Mouse (Mus musculus): Measurements from ENCODE around the gene Timm44.
A peak's percentile ranks its signal among the peaks of the same experiment; 100 is the strongest.

Gene Timm44

GRCm38 (mm10) chr8:4275275-4276110 lies at the start of gene Timm44:
Gene Timm44, minus strand, starts transcription at chr8:4275913.
- peak; percentile 78 to 92 for DNase-seq (ENCODE audit: low spot score in 2 of 2)

- peak; percentile 97 to 98 for DNase-seq (ENCODE audit: low spot score in 2 of 2)
These were observed 49.5 kb upstream of the Timm44 start, which contains the start of the genes Ccl25 and Elavl1 for GRCm38 (mm10) chr8:4324983-4325750. Gene Ccl25, plus strand, starts transcription at chr8:4325210. Gene Elavl1, minus strand, starts transcription at chr8:4325413.

GRCm38 (mm10) chr8:4324525-4324924 lies 48.8 kb upstream of the Timm44 start:
- DNase-seq (ENCODE audit: low spot score in 2 of 2) = no peak

GRCm38 (mm10) chr8:4323917-4324316 lies 48.2 kb upstream of the Timm44 start:
- DNase-seq (ENCODE audit: low spot score in 2 of 2) = no peak

DNA sequence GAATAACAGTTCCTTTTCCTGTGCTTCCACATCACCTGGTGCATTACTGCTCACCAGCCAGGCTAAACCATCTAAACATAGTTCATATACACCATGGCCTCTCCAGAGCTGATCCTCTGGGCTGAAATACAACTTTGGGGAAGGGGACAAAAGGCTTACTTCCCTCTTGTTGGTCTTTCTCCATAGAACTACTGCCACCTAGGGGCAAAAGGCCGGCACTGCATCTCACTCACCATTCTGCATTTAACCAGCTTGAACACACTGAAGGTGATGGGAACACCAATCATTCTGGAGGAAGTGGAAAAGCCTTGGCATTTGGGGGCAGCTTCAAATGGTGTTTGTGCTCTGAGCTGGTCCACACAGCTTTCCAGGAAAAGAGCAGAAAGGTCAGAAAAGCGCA lies 46.8 kb upstream of the Timm44 start:
- DNase-seq (ENCODE audit: low spot score in 2 of 2) = peak; percentile 68 to 82

DNA sequence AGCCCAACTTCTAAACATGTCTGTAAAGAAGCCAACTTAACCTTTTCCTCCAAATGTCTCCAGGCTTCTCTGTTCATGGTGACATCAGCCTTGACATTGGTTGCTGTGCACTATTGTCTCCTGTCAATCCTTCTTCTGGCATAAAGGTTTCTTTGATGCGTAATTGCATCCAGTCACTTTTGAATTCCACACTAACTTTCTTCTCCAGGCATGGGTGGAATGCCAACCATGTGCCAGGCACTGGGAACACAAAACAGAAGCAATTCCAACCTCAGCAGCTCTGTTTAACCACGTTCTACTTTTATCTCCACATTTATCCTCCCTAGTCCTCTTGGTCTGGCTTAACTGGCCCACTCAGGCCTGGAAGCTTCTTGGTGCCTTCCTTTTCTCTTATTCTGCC lies 45.3 kb upstream of the Timm44 start:
- no peak for DNase-seq (ENCODE audit: low spot score in 2 of 2)

DNA sequence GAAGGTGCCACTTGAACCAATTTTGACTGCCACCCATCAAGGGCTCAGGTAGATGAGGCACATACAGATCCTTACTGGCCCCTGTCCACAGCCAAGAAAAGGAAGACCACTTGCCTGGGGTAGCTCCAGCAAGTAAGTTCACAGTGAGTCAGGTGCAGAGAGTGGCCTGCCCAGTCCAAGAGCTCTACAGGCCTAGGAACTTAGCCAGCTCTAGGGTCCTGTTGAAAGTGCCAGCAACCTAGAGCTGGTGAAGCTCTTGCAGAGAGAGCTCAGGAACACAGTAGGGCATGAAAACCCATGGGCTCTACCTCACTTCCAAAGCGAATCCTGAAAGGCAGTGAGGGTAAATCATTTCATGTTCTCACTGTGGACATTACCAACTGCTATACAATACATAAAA lies 44.7 kb upstream of the Timm44 start:
- DNase-seq (ENCODE audit: low spot score in 2 of 2) = no peak

DNA sequence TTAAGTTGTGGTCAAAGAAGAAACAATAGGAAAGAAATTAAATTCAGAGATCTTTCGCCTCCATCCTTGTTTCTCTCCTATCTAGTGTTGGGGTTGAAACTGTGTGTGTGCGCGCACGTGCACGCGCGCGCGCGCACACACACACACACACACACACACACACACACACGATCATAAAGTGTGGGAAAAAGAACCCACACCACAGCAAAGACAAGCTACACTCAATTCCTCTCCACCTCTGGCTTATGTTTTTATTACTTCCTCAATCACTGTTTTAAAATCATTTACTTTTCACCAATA lies 43.8 kb upstream of the Timm44 start:
- no peak for DNase-seq (ENCODE audit: low spot score in 2 of 2)

DNA sequence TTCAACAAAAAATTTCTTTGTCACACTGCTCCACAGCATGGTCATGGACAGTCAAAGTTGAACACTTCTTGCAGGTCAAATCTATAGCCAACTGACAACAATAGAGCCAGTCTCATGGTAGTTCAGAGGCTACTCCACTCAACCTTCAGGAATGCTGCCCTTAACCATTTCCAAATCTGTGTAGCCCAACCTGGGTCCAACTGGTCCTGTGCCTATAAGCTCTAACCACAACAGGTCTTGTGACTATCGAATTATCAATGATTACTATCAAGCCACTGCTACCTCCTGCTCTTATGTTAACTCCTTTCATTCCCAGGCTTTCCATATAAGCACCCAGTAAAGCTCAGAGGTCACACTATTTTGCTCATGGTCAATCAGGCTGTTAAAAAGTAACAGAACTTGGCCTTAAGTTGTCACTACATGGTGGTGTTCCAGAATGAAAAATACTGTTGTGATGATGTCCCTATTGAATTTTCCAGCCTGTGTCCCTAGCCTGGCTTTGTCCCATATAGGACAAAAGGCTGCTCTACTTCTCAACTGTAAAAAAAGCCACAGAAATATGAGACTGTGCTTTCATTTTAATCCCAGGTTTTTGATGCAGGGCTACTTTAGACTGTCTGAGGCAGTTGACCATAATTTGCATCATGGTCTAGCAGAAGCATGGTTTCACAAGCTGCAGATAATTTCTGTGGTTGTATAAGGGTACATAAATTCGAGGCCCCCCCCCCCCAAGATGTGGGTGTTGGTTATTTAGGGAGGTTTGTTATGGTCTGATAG lies 43.3 kb upstream of the Timm44 start:
- no peak for DNase-seq (ENCODE audit: low spot score in 2 of 2)

DNA sequence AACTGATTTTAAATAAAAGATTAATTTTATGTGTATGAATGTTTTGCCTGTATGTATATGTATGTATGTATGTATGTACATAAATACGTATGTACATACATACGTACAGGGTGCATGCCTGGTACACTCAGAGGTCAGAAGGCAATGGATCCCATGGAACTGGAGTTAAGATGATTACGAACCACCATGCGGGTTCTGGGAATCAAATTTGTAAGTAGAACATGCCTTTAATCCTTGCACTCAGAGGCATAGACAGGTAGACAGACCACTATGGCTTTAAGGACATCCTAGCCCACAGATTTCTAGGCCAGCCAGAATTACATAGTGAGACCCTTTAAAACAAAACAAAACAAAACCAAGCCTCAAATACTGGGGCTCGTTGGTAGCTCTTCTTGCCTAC lies 42.4 kb upstream of the Timm44 start:
- DNase-seq (ENCODE audit: low spot score in 2 of 2) = no peak

DNA sequence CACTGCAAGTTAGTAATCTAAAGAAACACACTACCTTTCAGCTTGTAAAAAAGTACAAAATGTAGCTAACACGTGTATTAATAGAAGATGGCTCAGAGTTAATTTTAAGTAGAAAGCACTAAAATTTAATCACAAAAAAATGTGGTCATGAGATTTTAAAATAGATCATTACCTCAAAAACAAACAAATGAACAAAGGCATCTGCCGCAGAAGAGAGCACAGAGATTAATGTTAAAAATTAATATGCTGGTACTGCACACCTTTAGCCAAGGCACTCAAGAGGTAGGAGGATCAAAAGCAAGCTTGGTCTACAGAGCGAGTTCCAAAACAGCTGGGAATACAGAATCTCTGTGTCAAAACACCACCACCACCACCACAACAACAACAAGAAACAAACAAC lies 39.1 kb upstream of the Timm44 start:
- no peak for DNase-seq (ENCODE audit: low spot score in 2 of 2)

GRCm38 (mm10) chr8:4313254-4314124 lies 37.8 kb upstream of the Timm44 start:
- no peak for DNase-seq (ENCODE audit: low spot score in 2 of 2)

DNA sequence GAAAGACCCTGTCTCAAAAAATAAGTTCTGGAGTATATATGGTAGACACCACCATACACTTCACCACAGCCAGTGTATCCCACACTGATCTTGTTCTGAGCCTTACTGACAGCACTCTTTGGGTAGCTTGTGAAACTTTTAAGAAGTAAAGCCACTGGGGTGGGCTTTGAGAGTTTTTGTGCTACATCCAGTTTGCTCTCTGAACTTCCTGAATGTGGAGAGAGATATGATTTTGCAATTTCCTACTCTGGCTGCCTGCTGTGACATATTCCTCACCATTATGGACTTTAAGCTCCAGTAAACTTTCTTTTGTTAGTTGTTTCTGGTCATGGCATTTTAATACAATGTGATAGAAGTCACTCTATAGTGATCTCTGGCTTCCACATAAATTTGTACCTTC lies 36.4 kb upstream of the Timm44 start:
- DNase-seq (ENCODE audit: low spot score in 2 of 2) = no peak

GRCm38 (mm10) chr8:4305838-4306237 lies 30.1 kb upstream of the Timm44 start:
- DNase-seq (ENCODE audit: low spot score in 2 of 2) = no peak

GRCm38 (mm10) chr8:4304124-4304547 lies 28.4 kb upstream of the Timm44 start:
- no peak for DNase-seq (ENCODE audit: low spot score in 2 of 2)

GRCm38 (mm10) chr8:4297822-4298221 lies 22.1 kb upstream of the Timm44 start:
- no peak for DNase-seq (ENCODE audit: low spot score in 2 of 2)

GRCm38 (mm10) chr8:4292738-4293137 lies 17.0 kb upstream of the Timm44 start:
- no peak for DNase-seq (ENCODE audit: low spot score in 2 of 2)

DNA sequence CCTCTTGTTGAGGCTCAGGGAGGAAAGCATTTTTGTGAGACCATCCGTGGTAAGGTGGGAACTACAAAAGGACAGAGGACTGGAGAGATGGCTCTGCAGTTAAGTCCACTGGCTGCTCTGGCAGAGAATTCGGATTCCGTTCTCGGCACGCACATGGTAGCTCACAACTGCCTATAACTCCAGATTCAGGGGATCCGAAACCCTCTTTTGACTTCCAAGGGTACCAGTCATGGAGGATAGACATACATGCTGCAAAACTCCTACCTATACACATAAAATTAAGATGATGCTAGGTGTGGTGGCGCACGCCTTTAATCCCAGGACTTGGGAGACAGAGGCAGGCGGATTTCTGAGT lies 375 bp upstream of the Timm44 start:
- DNase-seq (ENCODE audit: low spot score in 2 of 2) = no peak

DNA sequence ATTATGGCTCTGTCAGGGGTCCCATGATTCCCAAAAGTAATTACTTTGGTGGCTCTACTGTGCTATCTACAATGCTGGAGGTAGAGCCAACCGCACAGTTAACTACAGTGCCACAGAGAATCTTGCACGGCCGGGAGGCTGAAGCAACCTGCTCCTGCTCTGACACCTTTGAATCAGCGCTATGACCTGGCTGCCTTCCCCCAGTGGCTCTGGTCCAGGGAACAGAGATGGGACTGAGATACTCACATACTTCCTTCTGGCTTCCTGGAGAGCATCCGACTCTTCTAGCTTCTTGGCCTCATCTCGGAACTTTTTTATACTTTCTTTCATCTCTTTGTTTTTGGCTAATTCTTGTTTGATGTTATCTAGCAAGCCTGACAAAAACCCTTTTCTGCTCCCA lies 6.1 kb downstream of the Timm44 start:
- no peak for DNase-seq (ENCODE audit: low spot score in 2 of 2)

- DNase-seq (ENCODE audit: low spot score in 2 of 2) = no peak
These were observed 8.1 kb downstream of the Timm44 start for GRCm38 (mm10) chr8:4267627-4268026.

DNA sequence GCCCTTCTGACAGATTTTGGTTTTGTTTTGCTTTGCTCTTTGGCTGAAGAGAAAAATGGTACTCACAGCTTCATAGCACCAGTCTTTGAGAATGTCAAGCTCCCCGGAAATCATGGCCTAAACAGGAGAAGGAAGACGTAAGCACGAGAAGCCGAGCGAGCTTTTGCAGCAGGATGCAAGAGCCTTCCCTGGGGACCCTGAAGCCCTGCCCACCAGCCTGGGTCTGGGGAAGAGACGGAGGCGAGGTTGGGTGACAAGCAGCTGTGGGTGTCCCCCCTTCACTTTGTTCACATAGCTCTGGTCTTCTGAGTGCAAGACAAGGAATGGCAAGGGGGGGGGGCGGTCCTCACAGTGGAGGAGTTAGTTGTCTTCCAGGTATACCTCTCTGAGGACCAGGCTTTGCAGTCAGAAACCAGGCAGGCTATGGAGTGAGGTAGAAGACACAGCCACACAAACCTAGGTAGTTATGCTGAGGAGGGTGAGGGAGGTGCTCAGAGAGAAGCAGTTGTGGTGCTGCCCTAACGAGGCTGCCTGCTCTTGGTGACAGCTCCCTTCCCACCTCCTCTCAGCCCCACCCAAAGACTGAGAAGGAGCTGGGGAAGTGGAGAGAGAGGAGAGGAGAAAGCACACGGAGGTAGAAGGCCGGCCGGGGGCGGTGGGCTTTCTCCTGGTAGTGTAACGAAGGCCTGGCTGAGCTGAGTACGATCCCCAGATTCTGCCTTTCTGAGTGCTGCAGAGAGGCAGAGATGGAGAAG lies 10.4 kb downstream of the Timm44 start:
- DNase-seq (ENCODE audit: low spot score in 2 of 2) = no peak

Measured in spleen, postnatal 14 days (tissue).